Mouse (Mus musculus) retina, postnatal 1 day (tissue): Measurements from ENCODE around the gene Ddx49.

Experiments
- DNase-seq: peaks from one replicate; pipeline ENCODE4 v3.0.0-alpha.2; 2012

Gene Ddx49

DNA sequence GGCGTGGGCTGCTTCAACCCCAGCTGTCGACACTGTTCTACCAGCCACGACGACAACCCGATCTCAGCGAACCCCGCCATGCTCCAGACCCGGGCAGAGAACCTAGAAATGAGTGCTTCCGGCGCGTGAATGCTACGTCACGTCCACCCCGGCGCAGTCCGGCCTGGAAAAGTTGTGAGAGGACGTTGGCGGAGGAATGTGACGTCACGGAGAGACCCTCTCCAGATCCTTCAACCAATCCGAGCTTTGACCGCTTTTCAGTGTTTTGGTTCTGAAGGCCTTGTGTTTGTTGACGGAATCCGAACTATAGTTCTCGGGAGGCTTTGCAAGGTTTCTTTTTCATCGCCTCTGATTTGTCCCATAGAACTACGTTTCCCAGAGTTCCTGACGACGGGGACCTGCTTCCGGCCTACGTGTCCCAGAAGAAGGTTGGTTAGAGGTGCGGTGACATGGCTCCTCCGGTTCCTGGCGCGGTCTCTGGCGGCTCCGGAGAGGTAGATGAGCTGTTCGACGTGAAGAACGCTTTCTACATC lies at the start of gene Ddx49, which contains the start of gene Cope:
TSS of gene Ddx49 (minus strand) at position 132 of the 533 bp plus-strand sequence.
TSS of gene Cope (plus strand) at position 161 of the 533 bp plus-strand sequence.
- DNase-seq = peak; percentile 96

DNA sequence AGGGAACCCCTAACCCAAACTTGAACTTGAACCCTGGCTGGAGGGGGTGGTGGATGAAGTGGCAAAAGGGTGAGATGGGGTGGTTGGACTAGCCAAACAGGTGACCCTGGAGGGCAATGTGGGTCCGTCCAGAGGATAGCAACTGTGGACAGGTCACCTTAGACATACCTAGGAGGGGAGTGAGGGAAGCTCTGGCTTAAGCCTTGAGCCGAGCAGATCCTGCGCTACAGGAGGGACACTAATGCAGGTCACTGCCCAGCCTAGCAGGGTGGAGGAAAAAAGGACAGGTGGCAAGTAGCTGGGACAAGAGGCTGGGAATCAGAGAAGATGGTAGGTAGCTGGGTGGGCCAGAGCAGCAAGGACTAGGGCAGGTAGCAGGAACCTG lies 49.7 kb upstream of the Ddx49 start:
- DNase-seq = no peak

DNA sequence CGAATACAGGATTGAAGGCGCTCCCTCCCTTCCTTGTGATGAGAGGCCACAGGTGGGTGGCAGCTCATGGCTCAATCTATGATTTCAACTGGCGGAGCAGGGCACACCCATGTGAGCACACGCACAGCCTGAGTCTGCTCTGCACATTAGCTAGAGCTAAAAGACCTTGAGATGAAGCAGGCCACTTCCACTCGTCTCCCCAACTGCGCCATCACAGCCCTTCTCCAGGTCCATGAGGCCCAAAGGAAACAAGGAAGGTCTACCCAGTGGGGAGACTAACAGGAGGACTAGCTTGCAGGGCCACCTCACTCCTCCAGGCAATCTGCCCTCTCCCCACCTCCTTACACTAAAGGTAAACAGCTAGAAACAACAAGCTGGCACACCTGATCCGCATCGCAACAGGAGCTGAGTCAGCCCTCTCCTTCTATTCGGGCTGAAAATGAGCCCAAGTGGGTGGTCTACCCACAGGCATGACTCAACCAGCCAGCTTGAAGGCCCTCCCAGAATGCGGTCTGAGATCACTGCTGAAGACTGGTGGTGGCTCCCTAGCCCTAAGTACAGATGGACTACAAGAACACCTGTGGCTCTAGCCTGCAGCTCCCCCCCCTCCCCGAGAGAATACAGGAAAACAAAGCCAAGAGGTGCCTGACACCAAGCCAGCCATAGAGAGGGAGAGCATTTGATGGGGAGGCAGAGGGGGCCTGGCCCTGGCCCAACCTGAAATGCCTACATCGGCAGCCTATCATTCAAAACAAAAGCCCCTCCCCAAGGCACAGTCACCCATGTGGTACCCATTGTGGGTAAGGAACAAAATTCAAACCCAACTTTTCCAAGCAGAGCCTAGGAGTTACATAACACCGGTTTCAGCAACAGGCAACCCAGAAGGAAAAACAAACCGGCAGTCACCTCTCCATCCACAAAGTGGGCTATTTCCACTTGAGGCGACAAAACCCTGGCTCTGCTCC lies 49.0 kb upstream of the Ddx49 start:
- DNase-seq = no peak

DNA sequence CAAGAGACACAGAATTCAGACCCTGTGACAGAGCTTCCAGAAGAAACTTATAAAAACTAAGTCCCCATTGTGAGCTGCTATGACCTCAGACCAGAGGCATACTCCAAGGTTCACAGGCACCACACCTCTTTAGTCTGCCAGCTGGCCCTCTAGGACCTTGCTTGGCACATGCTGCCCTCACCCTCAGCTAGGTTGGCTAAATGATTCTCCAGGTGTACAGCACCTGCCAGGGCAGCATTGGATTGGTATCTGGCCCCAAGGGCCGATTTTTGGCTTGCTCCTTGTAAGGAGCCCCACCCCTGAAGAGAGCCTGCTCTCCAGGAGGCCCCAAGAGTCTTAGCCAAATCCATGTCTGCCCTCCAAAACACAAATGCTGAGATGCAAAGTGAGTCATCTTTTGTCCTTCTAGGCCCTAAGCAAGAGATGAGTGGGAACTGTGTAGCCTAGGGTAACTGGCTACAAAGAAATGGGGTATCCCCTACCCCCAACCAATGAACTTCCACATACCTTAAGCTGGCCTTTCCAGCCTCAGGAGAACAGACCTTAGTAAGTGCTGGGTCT lies 45.7 kb upstream of the Ddx49 start:
- DNase-seq = no peak

DNA sequence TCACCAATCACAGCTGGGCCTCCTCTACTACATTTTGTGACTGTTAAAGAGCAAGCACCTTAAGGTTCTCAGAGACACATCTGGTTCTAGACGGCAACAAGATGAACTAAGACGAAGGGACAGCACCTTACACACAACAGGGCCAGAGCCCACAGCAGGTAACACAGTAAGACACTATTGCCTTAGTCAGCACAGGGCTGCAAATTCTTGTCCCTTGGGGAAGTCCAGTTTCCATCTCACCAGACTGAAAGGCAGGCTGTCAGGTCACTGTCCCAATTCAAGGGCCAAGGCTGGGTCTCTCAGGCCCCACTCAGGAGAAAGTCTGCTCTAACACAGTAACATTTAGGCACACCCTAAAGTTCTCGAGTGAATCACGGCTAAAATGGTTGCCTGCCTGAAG lies 45.2 kb upstream of the Ddx49 start:
- DNase-seq = no peak

DNA sequence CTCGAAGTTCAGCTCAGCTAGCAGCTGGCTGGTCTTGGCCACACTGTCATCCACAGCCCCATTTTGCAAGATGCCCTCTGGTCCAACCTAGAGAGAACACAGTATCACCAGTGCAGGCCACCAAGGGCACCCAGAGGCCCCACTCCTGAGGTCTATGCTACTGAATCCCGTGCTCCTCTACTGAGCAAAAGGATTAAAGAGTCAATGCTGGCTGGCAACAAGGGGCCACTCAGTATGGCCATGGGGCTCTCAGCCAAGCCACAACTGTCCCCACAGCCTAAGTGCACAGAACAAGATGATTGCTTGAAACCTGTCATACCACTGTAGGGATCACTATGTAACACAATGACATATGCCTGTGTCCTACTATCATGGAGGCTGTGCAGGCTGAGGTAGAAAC lies 42.0 kb upstream of the Ddx49 start:
- no peak for DNase-seq

DNA sequence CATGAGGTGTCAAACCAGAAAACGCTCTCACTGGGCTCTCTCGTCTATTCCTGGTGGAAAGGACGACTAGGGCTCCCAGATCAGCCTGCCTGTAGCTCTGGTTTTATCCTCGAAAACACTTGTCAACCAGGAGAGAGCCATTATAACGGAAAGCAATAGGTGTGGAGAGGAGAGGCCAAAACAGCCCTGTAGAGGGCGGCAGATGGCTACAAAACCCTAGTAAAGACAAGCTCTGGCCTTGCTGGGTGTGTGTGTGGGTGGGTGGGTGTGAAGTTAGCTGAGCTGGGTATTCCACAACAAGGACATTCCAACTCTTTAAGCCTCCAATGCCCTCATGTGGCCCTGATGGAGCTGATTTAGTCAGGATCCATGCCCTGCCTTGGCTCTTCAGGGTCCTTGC lies 41.4 kb upstream of the Ddx49 start:
- peak; percentile 66 for DNase-seq

DNA sequence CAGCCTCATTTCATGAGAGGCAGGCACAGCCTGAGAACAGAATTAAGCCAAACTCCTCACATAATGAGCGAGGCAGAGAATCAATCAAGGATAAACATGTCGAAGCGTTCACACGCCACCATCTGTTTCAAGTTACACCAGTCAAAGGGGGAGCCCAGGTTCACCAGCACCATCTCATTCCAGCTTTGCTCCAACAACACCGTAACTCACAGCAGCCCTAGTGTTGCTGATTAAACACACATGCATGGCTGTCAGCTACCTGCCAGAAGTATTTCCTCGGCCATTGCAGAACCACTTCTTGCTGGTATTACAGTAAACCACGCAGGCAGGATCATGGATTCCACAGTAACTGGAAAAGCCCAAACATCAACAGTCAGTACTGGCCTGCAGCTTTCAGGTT lies 40.8 kb upstream of the Ddx49 start:
- no peak for DNase-seq

DNA sequence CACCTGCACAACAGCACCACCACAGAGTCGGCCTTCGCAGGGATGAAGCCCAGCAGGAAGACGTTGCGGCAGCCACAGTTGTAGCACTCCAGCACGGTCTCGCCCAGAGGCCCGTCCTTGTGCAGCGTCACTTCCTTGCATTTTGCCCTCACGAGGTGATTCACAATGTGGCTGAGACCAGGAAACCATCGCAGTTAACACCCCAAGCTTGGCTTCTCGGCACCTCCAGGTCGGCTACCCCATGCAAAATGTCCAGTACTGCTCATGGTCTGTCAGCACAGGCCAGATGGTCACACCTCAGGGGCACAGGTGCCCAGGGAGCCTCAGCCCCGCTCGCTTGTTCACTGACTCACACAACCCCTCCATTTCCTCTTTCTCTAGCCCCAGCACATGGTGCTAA lies 39.7 kb upstream of the Ddx49 start:
- no peak for DNase-seq

DNA sequence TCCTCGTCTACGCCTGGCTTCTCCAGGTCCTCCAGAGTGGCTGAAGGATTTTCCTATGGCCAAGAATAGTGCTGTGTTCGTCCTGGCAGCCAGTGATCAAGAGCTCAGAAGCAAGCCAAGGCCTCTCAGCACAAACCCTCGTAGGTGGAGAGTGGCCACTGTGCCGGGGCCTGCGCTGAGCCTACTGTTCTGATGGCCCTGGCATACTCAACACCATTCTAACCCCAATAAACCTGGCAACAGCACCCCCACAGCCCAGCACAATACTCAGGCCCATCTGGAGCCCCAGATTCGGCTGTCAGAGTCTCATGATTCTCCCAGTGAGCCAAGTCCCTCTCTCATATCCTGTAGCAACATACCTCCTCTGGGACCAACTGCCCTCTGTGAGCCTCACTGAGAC lies 38.4 kb upstream of the Ddx49 start:
- no peak for DNase-seq

DNA sequence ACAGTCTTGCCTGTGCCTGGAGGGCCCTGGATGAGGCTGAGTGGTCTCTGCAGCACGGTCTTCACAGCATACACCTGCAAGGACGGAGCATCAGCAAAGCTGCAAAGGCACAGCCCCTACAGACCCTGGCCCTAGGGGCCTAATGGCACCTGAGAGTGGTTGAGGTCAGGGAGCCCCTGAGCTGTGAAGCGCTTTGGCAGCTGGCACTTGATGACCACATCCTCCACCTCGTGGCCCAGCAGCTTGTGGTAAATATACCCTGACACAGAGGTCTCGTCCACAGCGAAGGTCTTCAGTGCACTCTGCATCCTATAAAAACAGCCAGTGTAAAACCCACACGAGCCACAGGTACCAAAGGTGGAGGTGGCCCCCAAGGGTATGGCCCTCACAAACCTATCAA lies 36.6 kb upstream of the Ddx49 start:
- DNase-seq = no peak

DNA sequence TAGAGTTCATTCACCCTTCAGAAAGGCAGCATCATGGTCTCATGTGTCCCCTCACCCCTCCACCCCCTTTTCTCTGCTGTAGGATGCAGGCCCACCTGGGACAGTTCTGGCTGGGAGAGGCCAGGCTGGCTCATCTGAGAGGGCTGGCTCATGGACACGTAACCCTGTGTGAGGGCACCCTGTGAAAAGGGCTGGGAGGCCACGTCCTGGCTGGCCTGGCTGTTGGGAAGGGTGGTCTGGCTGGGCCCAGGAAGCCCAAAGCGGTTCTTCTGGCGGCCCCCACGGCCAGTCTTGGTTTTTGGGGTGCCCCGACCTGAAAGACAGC lies 30.6 kb upstream of the Ddx49 start:
- no peak for DNase-seq

DNA sequence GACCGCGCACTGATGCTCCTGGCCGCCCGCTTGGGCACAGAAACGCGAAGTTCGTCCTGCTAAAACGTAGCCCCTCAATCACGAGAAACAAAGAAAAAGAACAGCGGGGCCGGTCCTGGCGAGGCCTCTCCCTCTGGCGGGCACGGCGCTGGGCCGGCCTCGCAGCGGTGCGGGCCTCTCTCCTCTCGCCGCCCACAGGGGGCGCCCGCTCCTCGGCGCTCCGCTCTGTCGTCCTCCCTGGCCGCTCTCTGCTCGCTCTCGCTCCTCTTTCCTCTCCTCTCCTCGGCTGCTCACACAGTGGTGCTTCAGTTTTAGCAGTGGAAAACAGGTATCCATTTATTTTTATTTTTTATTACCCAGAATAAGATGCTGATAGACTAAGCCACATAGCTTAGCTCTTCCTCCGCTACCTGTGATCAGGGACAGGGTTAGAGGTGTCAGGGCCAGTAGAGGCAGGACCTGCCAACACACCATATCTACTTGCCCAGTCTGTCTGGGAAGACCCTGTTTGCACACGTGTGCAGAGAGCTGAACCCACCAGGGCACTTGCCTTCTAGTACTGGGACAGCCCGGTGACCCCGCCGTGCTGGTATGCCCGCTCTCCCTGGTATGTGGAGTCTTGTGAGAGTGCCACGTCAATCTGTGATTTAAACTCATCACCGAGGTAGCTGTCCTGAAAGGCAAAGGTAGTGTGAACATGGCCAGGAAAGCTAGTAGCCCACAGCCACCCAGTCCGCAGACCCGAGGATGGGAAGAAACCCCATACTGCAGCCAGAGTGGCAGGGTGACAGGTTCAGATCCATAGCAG lies 30.0 kb upstream of the Ddx49 start:
- peak; percentile 86 for DNase-seq

DNA sequence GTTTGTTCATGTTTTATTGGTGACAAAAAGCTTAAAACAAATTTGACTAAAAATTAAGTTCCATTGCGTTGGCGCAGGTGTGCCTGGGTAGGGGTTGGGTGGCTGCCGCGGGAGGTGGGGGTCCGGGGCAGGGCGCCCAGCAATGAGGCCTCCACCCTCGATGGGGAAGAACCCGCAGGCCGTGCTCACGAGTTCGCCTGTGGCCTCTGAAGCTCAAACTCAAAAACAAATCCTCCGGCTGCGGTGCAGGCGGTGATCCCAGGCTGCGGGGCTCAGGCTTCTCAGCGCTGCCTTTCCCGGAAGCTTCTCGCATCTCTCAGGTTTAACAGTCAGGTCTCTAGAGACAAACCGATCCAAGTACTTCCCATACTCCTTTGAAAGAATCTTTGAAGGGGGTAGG lies 29.2 kb upstream of the Ddx49 start:
- peak; percentile 19 for DNase-seq

DNA sequence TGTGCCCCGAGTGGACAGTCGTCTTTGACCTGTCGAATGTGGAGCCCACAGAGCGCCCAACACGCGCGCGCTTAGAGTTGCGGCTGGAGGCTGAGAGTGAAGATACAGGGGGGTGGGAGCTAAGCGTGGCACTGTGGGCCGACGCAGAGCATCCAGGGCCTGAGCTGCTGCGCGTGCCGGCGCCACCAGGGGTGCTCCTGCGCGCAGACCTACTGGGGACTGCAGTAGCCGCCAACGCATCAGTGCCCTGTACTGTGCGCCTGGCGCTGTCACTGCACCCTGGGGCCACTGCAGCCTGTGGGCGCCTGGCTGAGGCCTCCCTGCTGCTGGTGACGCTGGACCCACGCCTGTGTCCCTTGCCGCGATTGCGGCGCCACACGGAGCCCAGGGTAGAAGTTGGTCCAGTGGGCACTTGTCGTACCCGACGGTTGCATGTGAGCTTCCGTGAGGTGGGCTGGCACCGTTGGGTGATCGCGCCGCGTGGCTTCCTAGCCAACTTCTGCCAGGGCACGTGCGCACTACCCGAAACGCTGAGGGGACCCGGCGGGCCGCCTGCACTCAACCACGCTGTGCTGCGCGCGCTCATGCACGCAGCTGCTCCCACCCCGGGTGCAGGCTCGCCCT lies 28.6 kb upstream of the Ddx49 start:
- peak; percentile 82 for DNase-seq

DNA sequence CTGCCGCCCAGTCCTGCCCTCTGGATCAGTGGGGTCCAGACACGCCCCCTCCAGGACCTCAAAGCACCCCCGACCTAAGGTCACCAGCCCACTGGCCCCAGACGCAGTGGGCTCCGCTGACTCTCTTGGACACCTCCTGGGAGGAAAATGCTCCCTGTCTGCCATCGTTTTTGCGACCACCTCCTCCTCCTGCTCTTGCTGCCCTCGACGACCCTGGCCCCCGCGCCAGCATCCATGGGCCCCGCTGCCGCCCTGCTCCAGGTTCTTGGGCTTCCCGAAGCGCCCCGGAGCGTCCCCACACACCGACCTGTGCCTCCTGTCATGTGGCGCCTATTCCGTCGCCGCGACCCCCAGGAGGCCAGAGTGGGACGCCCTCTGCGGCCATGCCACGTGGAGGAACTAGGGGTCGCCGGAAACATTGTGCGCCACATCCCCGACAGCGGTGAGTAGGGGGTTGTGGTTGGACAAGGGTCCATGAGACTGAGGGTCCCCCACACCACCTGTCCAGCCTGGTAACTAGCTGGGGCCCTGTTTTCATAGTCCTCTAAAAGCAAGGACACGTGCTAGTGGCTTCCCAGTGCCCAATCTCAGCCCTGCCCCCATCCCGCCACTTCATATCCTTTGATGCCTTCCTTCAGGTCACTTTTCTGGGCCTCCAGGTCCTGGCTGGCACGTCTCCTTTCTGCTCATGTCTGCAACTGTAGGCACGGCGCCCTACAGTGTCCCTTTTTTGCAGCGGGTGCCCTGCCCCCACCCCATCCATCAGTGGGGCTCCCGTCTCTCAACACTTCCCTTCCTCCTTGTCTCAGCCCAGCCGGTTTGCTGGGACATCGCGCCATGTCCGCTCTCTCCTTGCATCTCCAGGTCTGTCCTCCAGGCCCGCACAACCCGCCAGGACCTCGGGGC lies 27.8 kb upstream of the Ddx49 start:
- peak; percentile 3 for DNase-seq

DNA sequence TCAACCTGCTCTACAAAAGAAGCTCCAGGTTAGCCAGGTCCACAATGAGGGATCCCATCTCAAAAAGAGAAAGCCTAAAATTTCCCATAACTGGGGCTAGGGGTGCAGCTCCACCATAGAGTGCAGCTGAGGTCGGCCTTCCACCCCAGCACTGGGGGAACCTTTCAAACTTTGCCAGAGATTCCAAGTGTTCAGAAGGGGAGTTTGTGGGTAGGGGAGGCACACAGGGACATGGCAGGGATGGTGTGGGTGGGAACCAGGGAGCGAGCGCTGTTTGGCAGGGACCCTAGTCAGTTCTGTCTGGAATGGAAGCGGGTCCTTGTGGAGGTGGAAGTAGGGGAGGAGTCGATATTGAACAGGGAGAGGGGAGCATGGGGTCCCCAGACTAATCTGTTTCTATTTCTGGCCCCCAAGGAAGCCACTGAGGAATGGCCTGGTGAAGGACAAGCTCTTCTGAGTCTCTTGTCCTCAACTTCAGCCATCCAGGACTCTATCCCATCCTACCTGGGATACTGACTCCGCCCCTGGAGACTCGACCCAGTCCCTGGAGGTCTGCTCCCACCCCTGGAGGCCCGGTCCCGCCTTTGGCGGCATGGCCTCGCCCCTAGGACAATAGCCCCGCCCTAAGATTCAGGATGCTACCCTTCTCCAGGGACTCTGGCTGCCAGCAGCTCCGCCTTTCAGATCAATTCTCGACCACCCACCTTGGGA lies 27.0 kb upstream of the Ddx49 start, which contains the start of gene Gdf1:
TSS of gene Gdf1 (plus strand) at position 694 of the 711 bp plus-strand sequence.
- DNase-seq = peak; percentile 35

DNA sequence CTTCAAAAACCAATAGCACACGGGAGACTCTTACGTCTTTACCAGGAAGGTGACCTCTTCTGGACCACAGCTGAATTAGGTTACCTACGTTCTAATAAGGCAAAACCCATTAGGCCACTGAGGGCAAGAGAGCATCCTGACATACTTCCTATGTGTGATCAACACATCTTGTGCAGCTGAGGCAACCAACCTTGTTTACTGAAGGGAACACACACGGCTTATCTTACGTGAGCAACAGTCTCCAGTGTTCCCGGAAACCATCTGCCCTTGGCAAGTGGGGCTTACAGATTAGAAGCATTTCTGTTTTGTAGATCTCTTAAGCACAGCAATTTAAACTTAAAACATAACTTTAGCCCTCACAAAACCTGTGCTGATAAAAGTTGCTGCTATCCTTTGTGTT lies 25.2 kb upstream of the Ddx49 start:
- no peak for DNase-seq

DNA sequence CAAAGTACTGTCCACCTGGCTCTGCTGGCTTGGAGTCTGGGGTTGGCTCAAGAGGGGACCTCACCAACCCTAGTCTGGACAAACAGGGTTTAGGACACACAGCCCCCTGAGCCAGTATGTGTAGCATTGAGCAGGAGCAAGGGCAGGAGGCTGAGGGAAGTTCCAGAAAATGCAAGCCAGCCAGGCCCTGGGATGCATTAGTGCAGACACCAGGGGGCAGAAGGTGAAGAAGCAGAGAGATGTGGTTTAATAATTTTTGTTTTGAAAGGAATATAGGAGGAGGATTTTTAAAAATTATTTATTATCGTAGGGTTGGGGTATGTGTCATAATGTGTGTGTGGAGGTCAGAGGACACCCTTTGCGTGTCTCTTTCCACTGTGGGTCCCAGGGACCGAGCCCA lies 21.4 kb upstream of the Ddx49 start:
- DNase-seq = no peak

DNA sequence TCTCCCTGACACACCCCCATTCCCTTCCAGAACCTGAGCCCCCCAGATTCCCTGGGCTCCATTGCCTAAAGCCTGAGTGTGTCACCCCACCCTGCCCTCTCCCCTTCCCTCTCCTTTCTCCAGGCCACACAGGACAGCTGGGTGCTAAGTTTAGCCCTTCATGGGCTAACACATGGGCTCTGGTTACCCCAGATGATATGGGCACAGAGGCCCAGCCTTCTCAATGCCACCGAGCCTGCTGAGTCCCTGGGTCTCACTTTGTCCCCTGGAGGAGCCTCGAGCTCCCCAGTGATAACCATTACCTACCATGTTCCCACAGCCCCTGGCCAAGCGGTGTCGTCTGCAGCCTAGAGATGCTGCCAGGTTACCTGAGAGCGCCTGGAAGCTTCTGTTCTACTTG lies 15.6 kb upstream of the Ddx49 start:
- DNase-seq = no peak
